ENCODE assay signal across 14 mouse cellular contexts in the genomic region with DNA sequence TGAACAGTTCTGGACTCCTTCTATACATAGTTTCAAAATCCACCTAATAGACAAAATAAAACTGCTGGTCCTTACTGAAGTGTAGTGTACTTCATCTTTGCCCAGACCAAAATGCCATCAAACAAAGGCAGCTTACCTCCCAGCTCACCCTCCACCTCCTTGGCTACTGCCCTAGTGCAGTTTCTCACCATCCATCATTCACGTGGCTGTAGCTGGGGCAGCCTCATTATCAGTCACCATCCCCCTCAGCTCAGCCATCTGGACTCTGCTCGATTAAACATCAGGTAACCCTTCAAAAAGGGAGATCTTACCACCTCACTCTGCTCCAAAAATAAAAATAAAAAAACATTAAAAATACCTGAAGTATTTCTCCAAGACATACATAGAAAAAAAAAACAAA.
"Had no signal": no experiment of that assay in that cellular context is flagged by ENCODE, and none has a peak within 500 bp of the region (broad histone marks: within the 10 kb centered on the region; RNA-seq: fewer than 3 reads in every experiment).

No protein-coding gene starts in this region.

- H3K9me3 ChIP-seq: limb, embryonic 13.5 days; liver, embryonic 15.5 days; midbrain, embryonic 10.5 days; neural tube, embryonic 13.5 days had no signal

- H3K4me2 ChIP-seq: limb, embryonic 13.5 days; liver, embryonic 11.5 days; liver, embryonic 15.5 days; lung, embryonic 14.5 days; neural tube, embryonic 13.5 days had no signal

- H3K4me1 ChIP-seq: limb, embryonic 13.5 days; liver, embryonic 15.5 days; midbrain, embryonic 10.5 days; neural tube, embryonic 13.5 days had no signal

- H3K9ac ChIP-seq: limb, embryonic 13.5 days; liver, embryonic 15.5 days; lung, embryonic 14.5 days; neural tube, embryonic 13.5 days had no signal

- H3K27me3 ChIP-seq: limb, embryonic 13.5 days; liver, embryonic 15.5 days; neural tube, embryonic 13.5 days had no signal

- H3K36me3 ChIP-seq: limb, embryonic 13.5 days; liver, embryonic 15.5 days; midbrain, embryonic 10.5 days; neural tube, embryonic 13.5 days had no signal

- DNase-seq: kidney, postnatal 36 days; layer of hippocampus, postnatal 36 days; lung, embryonic 14.5 days; lung, postnatal 10 days; lung, postnatal 4 days; midbrain, embryonic 14.5 days; right cerebral cortex, postnatal 14 days; thymus, postnatal 36 days had no signal

- H3K27ac ChIP-seq: kidney, postnatal 0 days; limb, embryonic 13.5 days; liver, embryonic 15.5 days; midbrain, embryonic 10.5 days; neural tube, embryonic 13.5 days had no signal

- H3K4me3 ChIP-seq: limb, embryonic 13.5 days; liver, embryonic 15.5 days; midbrain, embryonic 10.5 days; neural tube, embryonic 13.5 days had no signal
